Mouse (Mus musculus) hindbrain, embryonic 15.5 days (tissue): ENCODE measurements around the gene Ntrk3. TPM values are rescaled to one million over a fixed set of nuclear protein-coding genes. Genes with fewer than 3 reads are reported as not detected.
A peak's percentile ranks its signal among the peaks of the same experiment; 100 is the strongest.

Experiments used
- ATAC-seq: fragments of 200-750 bp; cut with Nextera tagmentation; 2 replicates; pipeline ENCODE4 v1.8.0; 2017; ENCODE audit warnings: low read depth, moderate number of reproducible peaks, moderate TSS enrichment; ENCODE audit not compliant: low FRiP score
- H3K27ac ChIP-seq: fragments of 300-500 bp; sonication (generic); replicated peaks from 2 replicates; pipeline ENCODE4 v1.5.1; 2015; ENCODE audit warnings: mild to moderate bottlenecking, inconsistent platforms
- H3K27me3 ChIP-seq: fragments of 300-500 bp; sonication (generic); 2 replicates; pipeline ENCODE4 v1.6.1; 2015; ENCODE audit warnings: control low read depth, inconsistent platforms
- H3K36me3 ChIP-seq: fragments of 300-500 bp; sonication (generic); 2 replicates; pipeline ENCODE4 v1.6.1; 2015; ENCODE audit warnings: control low read depth, inconsistent platforms
- H3K4me1 ChIP-seq: fragments of 300-500 bp; sonication (generic); replicated peaks from 2 replicates; pipeline ENCODE4 v1.6.1; 2015; ENCODE audit warnings: control low read depth, inconsistent platforms
- H3K4me2 ChIP-seq: fragments of 300-500 bp; sonication (generic); 2 replicates; pipeline ENCODE4 v1.6.1; 2015; ENCODE audit warnings: moderate library complexity, mild to moderate bottlenecking, inconsistent platforms
- H3K4me3 ChIP-seq: fragments of 300-500 bp; sonication (generic); 2 replicates; pipeline ENCODE4 v1.5.1; 2015; ENCODE audit warnings: mild to moderate bottlenecking, inconsistent platforms
- H3K9ac ChIP-seq: fragments of 300-500 bp; sonication (generic); 2 replicates; pipeline ENCODE4 v1.6.1; 2015; ENCODE audit warnings: inconsistent platforms
- H3K9me3 ChIP-seq: fragments of 300-500 bp; sonication (generic); 2 replicates; pipeline ENCODE4 v1.6.1; 2016; ENCODE audit warnings: control low read depth, inconsistent platforms
- WGBS: fragments of 180-500 bp; shearing (Covaris S2); methylation state at CpG from one replicate; pipeline ENCODE4 v1.1.7; 2015; 5-methylcytosine and 5-hydroxymethylcytosine counted together
- polyA plus RNA-seq: library from polyadenylated mRNA; unstranded; fragments of >200 nt; fragmentation: Nextera tagmentation; extraction: Ambion mirVana; gene quantifications from 2 replicates; pipeline ENCODE4 v1.2.1, GENCODE M21; 2015

Ntrk3 gene
- polyA plus RNA-seq, 1 experiment from 2014 or later, result 23.3 TPM

DNA sequence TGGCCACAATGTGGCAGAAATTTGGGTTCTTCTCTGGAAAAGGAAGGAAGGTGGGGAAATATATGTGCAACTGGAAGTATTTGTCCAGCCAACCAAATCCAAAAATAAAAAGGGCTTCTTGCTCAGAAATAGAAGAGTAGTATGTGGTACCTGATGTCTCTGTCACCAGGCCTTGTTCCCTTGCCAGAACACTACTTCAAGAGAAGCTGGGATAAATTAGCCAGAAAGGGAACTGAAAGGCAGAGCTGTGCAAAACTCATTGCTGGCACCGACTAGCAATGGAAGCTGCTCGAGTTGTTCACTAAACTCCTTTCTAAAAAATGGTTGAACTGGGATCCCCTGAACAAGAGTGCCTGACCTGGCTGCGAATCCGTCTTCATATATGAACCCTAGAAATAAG is 337.6 kb downstream of the Ntrk3 start:
- no peaks in the 10 kb centered on the region for H3K27me3 ChIP-seq
- no peaks in the 10 kb centered on the region for H3K36me3 ChIP-seq
- H3K4me2 ChIP-seq, result no peak overlapping the region
- WGBS, result 92% methylated on average over 4 of the region's 4 CpGs
- no peaks in the 10 kb centered on the region for H3K4me1 ChIP-seq
- H3K9me3 ChIP-seq, result no peaks in the 10 kb centered on the region
- no peak for ATAC-seq
- no peak overlapping the region for H3K4me3 ChIP-seq
- no peak overlapping the region for H3K9ac ChIP-seq
- no peak overlapping the region for H3K27ac ChIP-seq

DNA sequence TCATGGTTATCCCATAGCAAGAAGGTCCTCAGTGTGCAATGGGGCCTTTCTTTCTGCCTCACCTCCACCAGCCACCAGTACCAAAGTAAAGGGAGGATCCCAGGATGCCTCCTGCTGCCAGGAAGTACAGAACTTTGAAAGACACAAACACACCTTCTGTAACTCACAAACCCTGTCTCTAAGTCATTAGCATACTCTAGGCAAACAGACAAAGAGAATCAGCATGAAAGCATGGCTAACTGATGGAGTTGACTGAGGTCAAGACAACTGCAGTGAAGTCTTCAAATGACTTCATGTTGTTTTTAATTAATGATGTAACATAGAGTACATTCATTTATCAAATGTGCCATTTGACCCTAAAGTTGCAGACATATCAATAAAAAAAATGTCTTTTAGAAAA is 339.4 kb downstream of the Ntrk3 start:
- H3K4me2 ChIP-seq, result no peak overlapping the region
- no peak for ATAC-seq

DNA sequence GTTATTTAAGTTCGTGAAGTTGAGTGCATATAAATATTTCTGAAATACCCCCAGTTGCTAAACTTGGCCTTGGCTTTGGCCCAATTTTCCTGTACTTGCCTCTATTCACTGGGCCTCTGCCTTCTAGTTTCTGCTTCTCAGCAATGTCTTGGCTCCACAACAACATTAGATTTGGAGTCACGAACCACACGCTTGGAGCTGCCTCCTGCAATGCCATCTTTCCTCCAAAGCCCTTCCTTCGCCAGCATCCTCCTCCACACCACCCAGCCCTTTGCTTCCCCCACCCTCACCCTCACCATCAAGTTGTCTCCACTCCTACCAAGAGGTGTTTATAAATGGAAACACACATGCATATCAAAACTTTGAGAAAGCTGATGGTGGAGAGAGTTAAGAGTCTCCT is 340.6 kb downstream of the Ntrk3 start:
- no peaks in the 10 kb centered on the region for H3K27me3 ChIP-seq
- H3K4me3 ChIP-seq, result no peak overlapping the region
- no peaks in the 10 kb centered on the region for H3K36me3 ChIP-seq
- H3K9me3 ChIP-seq, result no peaks in the 10 kb centered on the region
- 87% methylated on average over 4 of the region's 4 CpGs for WGBS
- H3K27ac ChIP-seq, result no peak overlapping the region
- no peak for ATAC-seq
- H3K4me2 ChIP-seq, result no peak overlapping the region
- no peaks in the 10 kb centered on the region for H3K4me1 ChIP-seq
- H3K9ac ChIP-seq, result no peak overlapping the region

More for the DNA sequence above, 339.4 kb downstream of the Ntrk3 start:
- Histone ChIP-seq H3K4me3 (no peak overlapping the region), H3K9me3 (no peaks in the 10 kb centered on the region), H3K27me3 (no peaks in the 10 kb centered on the region), H3K36me3 (no peaks in the 10 kb centered on the region), H3K4me1 (no peaks in the 10 kb centered on the region), H3K27ac (no peak overlapping the region), H3K9ac (no peak overlapping the region)

DNA sequence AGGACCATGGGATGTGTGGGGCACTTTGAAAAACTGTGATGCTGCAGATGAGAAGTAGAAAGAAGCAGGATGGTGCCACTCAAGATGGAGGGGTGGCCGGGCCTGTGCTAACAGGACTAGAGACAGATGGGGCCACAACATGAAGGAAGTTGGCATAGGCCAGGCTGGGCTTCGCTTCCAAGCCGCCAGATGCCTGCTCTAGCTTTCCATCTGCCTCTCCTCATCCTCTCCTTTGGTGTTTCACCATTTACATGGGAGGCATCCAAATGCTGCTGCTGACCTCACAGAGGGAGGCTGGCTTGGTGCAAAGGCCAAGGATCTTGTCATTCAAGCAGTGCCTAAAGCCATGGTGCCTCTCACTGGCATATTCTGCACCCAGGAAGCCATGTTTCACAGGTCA is 347.8 kb downstream of the Ntrk3 start:
- Histone ChIP-seq H3K9me3 (no peaks in the 10 kb centered on the region), H3K4me1 (no peaks in the 10 kb centered on the region), H3K4me2 (no peak overlapping the region), H3K27me3 (no peaks in the 10 kb centered on the region), H3K27ac (no peak overlapping the region), H3K4me3 (no peak overlapping the region), H3K9ac (no peak overlapping the region), H3K36me3 (no peaks in the 10 kb centered on the region)
- no peak for ATAC-seq
- WGBS, result 82% methylated on average over 3 of the region's 3 CpGs

DNA sequence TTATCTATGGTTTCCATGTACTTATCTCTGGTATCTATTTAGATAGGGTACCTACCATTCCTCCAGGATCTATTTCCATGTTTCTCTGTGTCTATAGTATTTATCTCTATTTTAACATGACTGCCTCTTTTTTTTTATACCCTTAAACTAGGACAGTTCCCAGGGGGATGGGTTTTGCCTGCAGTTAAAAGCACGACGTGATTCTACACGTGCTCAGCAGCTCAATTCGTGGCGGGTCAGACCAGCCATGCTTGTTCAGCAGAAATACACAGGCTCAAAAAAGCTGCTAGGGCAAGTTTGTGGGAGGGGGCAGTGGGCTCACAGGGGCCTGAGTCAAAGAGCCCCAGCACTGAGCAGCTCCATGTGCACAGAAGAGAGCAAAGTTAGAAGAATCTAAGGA is 349.7 kb downstream of the Ntrk3 start:
- Histone ChIP-seq H3K4me1 (no peaks in the 10 kb centered on the region), H3K36me3 (no peaks in the 10 kb centered on the region), H3K9ac (no peak overlapping the region), H3K27ac (no peak overlapping the region), H3K4me2 (no peak overlapping the region), H3K9me3 (no peaks in the 10 kb centered on the region), H3K4me3 (no peak overlapping the region), H3K27me3 (no peaks in the 10 kb centered on the region)
- no peak for ATAC-seq
- WGBS, result 58% methylated on average over 5 of the region's 5 CpGs

DNA sequence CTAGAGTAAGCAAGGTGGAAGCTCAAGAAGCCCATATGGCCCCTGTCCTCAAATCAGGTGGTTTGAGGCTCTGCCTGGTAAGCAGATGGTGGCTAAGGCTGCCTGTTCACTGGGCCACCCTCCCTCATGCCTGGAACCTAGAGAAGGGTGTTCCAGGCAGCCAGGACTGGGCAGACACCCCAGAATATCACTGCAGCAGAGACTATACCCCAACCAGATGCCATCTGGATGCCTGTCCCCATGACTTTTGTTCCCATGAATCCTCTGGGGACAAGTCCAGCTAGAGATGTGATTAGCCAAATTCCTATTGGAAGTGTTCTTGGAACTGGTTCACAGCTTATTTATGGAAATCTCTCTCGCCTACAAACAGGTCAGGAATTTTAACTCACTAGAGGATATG is 351.8 kb downstream of the Ntrk3 start:
- 68% methylated on average over 1 of the region's 1 CpGs for WGBS
- H3K4me1 ChIP-seq, result no peaks in the 10 kb centered on the region
- H3K4me3 ChIP-seq, result no peak overlapping the region
- no peaks in the 10 kb centered on the region for H3K27me3 ChIP-seq
- no peak overlapping the region for H3K9ac ChIP-seq
- H3K9me3 ChIP-seq, result no peaks in the 10 kb centered on the region
- H3K4me2 ChIP-seq, result no peak overlapping the region
- H3K36me3 ChIP-seq, result no peaks in the 10 kb centered on the region
- no peak overlapping the region for H3K27ac ChIP-seq
- ATAC-seq, result peak; percentile 63; the same call in 1 of the 2 replicates

DNA sequence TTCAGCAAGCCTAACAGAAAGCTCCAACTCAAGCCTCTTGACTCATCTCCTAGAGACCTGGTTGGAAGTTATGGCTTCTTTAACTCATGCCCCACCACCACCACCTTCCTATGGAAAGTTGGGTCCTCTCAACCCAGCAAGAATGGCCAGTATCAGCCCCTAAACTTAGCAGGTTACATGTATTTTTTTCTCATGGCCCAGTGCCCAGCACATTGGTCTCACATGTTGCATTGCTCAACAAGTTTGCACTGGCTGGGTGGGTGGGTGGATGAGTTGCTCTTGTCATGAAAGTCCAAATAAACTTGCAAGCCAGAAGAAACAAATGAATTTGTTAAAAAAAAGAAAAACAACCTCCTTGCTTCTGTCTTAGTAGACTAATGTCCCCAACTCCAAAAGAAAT is 353.7 kb downstream of the Ntrk3 start:
- H3K4me1 ChIP-seq, result no peaks in the 10 kb centered on the region
- ATAC-seq, result no peak

DNA sequence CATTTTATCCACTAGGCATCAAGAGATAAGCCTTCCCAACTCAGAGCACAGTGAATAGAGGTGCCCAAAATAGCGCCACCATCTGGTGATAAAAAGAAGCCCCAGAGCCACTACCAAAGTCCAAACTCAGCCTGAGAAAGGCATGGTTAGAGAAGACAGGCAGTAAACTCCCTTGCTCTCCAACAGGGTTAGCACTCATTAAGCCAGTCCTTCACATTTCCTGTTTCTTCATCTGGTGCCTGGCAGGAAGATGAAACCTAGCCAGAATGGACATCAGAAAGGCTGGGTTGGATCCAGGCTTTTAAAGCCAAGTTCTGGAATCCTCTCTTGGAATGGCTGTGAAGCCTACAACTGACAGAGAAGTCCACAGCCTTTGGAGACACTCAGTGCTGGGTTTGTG is 355.7 kb downstream of the Ntrk3 start:
- no peaks in the 10 kb centered on the region for H3K9me3 ChIP-seq
- H3K4me1 ChIP-seq, result no peaks in the 10 kb centered on the region
- no peak overlapping the region for H3K4me2 ChIP-seq
- 18% methylated on average over 1 of the region's 1 CpGs for WGBS
- no peak overlapping the region for H3K27ac ChIP-seq
- H3K4me3 ChIP-seq, result no peak overlapping the region
- no peaks in the 10 kb centered on the region for H3K27me3 ChIP-seq
- H3K36me3 ChIP-seq, result no peaks in the 10 kb centered on the region
- no peak for ATAC-seq
- H3K9ac ChIP-seq, result no peak overlapping the region

More for the DNA sequence above, 353.7 kb downstream of the Ntrk3 start:
- no peak overlapping the region for H3K4me3 ChIP-seq
- no peaks in the 10 kb centered on the region for H3K36me3 ChIP-seq
- H3K9me3 ChIP-seq, result no peaks in the 10 kb centered on the region
- no peak overlapping the region for H3K9ac ChIP-seq
- no peak overlapping the region for H3K4me2 ChIP-seq
- no peak overlapping the region for H3K27ac ChIP-seq
- H3K27me3 ChIP-seq, result no peaks in the 10 kb centered on the region

DNA sequence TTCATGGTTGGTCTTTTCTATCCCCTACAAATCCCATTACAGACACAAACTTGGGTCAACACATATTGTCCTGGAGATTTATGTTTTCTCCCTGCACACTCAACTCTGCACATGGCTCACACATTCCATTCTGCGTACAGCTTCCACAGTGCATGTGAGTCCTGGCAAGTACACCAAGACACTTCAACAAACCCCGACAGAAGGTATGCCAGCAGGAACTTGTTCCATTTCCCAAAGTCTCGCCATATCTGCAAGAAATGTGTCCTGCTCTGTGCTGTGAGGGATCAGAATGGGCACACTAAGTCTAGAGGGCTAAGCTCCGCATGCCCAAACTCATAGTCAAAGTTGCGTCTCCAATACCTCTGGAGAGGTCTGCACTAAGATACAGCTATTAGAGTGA is 358.0 kb downstream of the Ntrk3 start:
- Histone ChIP-seq H3K9me3 (no peaks in the 10 kb centered on the region), H3K4me3 (no peak overlapping the region), H3K4me2 (no peak overlapping the region), H3K4me1 (no peaks in the 10 kb centered on the region), H3K36me3 (no peaks in the 10 kb centered on the region), H3K9ac (no peak overlapping the region), H3K27ac (no peak overlapping the region), H3K27me3 (no peaks in the 10 kb centered on the region)
- ATAC-seq, result no peak
- WGBS, result 95% methylated on average over 5 of the region's 5 CpGs

DNA sequence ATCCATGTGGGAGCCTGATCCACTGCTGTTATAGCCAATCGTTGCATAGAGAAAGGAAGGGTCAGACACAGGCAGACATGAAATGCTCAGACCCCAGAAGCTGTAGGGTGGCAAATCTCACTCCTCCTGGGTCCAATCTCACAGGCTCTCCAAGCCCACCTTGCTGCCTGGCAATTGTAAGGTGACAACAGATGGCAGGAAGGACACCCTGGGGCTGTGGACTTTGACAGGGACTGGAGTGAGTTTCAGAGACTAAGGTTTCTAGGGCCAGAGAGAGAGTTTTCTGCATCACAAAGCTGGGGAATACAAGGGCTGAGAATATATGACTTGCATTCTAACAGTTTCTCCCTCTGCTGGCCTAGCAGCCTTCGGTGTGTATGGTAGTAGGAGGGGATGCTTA is 359.5 kb downstream of the Ntrk3 start:
- WGBS, result 83% methylated on average over 2 of the region's 2 CpGs
- no peak overlapping the region for H3K4me2 ChIP-seq
- no peak overlapping the region for H3K27ac ChIP-seq
- H3K9ac ChIP-seq, result no peak overlapping the region
- no peak overlapping the region for H3K4me3 ChIP-seq
- H3K9me3 ChIP-seq, result no peaks in the 10 kb centered on the region
- H3K4me1 ChIP-seq, result no peaks in the 10 kb centered on the region
- H3K27me3 ChIP-seq, result no peaks in the 10 kb centered on the region
- ATAC-seq, result no peak
- H3K36me3 ChIP-seq, result no peaks in the 10 kb centered on the region

DNA sequence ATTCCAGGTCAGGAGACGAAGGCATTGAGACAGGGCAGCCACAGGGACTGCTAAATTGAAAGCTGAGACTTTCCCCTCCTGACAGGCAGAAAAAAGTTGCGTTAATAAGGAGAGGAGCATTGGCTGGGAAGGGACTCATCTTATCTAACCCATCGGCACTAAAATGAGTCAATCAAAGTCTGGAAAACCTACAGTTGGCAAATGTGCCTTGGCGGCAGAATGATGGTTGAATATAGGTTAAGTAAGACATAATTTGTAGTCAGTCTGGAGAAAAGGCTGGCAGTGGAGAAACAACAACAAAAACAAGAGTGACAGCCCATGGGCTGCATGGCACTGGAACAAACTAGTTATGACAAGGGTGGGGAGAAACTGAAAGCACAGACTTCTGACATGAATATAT is 360.9 kb downstream of the Ntrk3 start:
- H3K4me3 ChIP-seq, result no peak overlapping the region
- H3K27ac ChIP-seq, result no peak overlapping the region
- WGBS, result 77% methylated on average over 4 of the region's 4 CpGs
- H3K4me1 ChIP-seq, result no peaks in the 10 kb centered on the region
- H3K27me3 ChIP-seq, result no peaks in the 10 kb centered on the region
- no peak for ATAC-seq
- H3K36me3 ChIP-seq, result no peaks in the 10 kb centered on the region
- H3K9ac ChIP-seq, result no peak overlapping the region
- no peak overlapping the region for H3K4me2 ChIP-seq
- no peaks in the 10 kb centered on the region for H3K9me3 ChIP-seq

DNA sequence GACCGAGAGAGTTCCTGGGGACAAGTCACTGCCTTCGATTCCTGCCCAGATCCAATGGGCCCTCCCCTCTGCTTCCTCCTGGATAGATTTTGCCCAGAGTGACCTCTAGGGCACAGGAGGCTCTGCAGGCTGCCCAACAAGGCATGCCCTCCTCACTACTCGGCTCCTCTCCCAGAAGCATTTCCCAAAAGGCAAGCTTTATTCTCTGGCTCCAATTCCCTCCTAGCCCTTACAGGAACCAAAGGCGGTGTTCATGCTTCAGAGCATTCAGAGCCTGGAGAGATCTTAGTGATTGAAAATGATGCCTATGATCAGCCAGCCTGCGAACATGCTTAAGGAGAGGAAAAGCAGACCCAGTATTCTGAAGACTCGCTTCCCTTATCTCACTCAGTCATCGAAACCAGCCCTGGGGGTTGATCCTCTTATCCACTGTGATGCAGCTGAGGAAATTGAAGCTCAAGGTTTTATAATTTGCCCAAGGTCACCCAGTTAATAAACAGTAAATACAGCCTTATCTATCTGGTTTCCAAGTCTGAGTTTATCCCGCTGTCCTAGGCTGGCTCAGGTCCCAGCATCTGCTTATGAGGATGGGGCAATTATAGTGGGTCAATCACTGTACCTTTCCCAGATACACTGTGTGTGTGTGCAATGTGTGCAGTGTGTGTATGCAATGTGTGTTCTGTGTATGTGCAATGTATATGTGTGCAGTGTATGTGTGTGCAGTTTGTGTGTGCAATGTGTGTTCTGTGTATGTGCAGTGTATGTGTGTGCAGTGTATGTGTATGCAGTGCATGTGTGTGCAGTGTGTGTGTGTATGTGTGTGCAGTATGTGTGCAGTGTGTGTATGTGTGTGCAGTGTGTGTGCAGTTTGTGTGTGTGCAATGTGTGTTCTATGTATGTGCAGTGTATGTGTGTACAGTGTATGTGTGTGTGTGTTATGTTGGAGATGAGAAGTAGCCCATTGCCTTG is 376.2 kb downstream of the Ntrk3 start:
- no peak overlapping the region for H3K4me3 ChIP-seq
- ATAC-seq, result peak; percentile 67
- H3K4me1 ChIP-seq, result peaks cover 18% of the 10 kb centered on the region; the same call in 1 of the 2 replicates
- 52% methylated on average over 8 of the region's 8 CpGs for WGBS
- H3K27me3 ChIP-seq, result no peaks in the 10 kb centered on the region
- no peak overlapping the region for H3K4me2 ChIP-seq
- no peaks in the 10 kb centered on the region for H3K9me3 ChIP-seq
- H3K36me3 ChIP-seq, result no peaks in the 10 kb centered on the region
- no peak overlapping the region for H3K9ac ChIP-seq
- peak overlapping the region; percentile 9 for H3K27ac ChIP-seq

DNA sequence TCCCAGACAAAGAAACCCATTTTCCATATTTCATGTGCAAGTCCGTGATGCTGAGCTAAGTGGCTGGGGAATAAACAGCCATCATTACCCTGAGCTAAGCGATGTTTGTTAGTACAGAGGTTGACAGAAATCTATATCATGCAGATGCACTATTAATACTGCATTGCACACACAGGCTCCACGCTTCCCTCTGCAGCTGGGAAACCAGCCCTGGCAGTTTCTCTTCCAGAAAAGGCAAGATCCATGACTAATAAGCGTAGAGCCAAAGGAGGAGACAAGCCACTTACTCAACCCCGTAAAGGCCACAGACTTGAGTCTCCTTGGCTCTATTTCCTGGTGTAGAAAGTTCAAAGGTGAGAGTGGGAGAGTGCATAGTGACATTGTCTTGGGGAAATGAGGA is 390.3 kb downstream of the Ntrk3 start:
- H3K4me1 ChIP-seq, result no peaks in the 10 kb centered on the region
- H3K27me3 ChIP-seq, result no peaks in the 10 kb centered on the region
- H3K9ac ChIP-seq, result no peak overlapping the region
- no peak overlapping the region for H3K27ac ChIP-seq
- no peaks in the 10 kb centered on the region for H3K9me3 ChIP-seq
- no peak for ATAC-seq
- H3K4me3 ChIP-seq, result no peak overlapping the region
- H3K36me3 ChIP-seq, result peaks cover 3% of the 10 kb centered on the region; the same call in 1 of the 2 replicates
- no peak overlapping the region for H3K4me2 ChIP-seq
- WGBS, result 81% methylated on average over 5 of the region's 5 CpGs
